Mouse (Mus musculus) forebrain, embryonic 11.5 days (tissue): ENCODE results near the gene Cacng8. TPM values are rescaled to one million over a fixed set of nuclear protein-coding genes. Genes with fewer than 3 reads are reported as not detected.

ENCODE experiments used
- ATAC-seq: fragments of 200-750 bp; cut with Nextera tagmentation; replicated peaks from 2 replicates; pipeline ENCODE4 v1.8.0; 2017; ENCODE audit warnings: moderate TSS enrichment; ENCODE audit not compliant: low FRiP score
- DNase-seq: peaks from one replicate; pipeline ENCODE4 v3.0.0-alpha.2; 2017; ENCODE audit warnings: low spot score
- H3K27ac ChIP-seq: fragments of 300-500 bp; sonication (generic); 2 replicates; pipeline ENCODE4 v1.5.1; 2014; ENCODE audit warnings: low read depth, low read length
- H3K27me3 ChIP-seq: fragments of 300-500 bp; sonication (generic); 2 replicates; pipeline ENCODE4 v1.6.1; 2014; ENCODE audit warnings: mild to moderate bottlenecking, low read length, mixed read lengths; ENCODE audit not compliant: control insufficient read depth, insufficient read depth
- H3K36me3 ChIP-seq: fragments of 300-500 bp; sonication (generic); 2 replicates; pipeline ENCODE4 v1.6.1; 2014; ENCODE audit warnings: mild to moderate bottlenecking, low read length, moderate library complexity, mixed read lengths; ENCODE audit not compliant: control insufficient read depth, insufficient read depth
- H3K4me1 ChIP-seq: fragments of 300-500 bp; sonication (generic); replicated peaks from 2 replicates; pipeline ENCODE4 v1.6.1; 2014; ENCODE audit warnings: low read length, mixed read lengths; ENCODE audit not compliant: control insufficient read depth, insufficient read depth
- H3K4me2 ChIP-seq: fragments of 300-500 bp; sonication (generic); 2 replicates; pipeline ENCODE4 v1.6.1; 2014; ENCODE audit warnings: low read depth, mild to moderate bottlenecking, low read length, moderate library complexity, mixed read lengths; ENCODE audit not compliant: severe bottlenecking
- H3K4me3 ChIP-seq: fragments of 300-500 bp; sonication (generic); 2 replicates; pipeline ENCODE4 v1.5.1; 2014; ENCODE audit warnings: low read depth, low read length
- H3K9ac ChIP-seq: fragments of 300-500 bp; sonication (generic); 2 replicates; pipeline ENCODE4 v1.6.1; 2014; ENCODE audit warnings: low read length
- H3K9me3 ChIP-seq: fragments of 300-500 bp; sonication (generic); 2 replicates; pipeline ENCODE4 v1.6.1; 2016; ENCODE audit warnings: low read length, mixed read lengths; ENCODE audit not compliant: control insufficient read depth
- WGBS: fragments of 180-500 bp; shearing (Covaris S2); extraction: QIAGEN DNeasy Blood & Tissue Kit; methylation state at CpG from one replicate; pipeline ENCODE4 v1.1.7; 2014; 5-methylcytosine and 5-hydroxymethylcytosine counted together
- microRNA-seq: library from miRNA; unstranded; fragments of <30 nt; microRNA quantifications from one replicate; pipeline ENCODE4, GENCODE M21; 2016; ENCODE audit not compliant: insufficient number of aligned reads
- polyA plus RNA-seq: library from polyadenylated mRNA; unstranded; fragments of >200 nt; fragmentation: Nextera tagmentation; extraction: Ambion mirVana; gene quantifications from 2 replicates; pipeline ENCODE4 v1.2.1, GENCODE M21; 2014

Gene Cacng8
- polyA plus RNA-seq, 1 experiment from 2014 or later: 7.9 TPM

GRCm38 (mm10) chr7:3460261-3460660, 69.8 kb downstream of the Cacng8 start:
- Histone ChIP-seq H3K4me1 (no peaks in the 10 kb centered on the region), H3K36me3 (no peaks in the 10 kb centered on the region), H3K27ac (no peak overlapping the region), H3K9me3 (no peaks in the 10 kb centered on the region), H3K27me3 (no peaks in the 10 kb centered on the region), H3K9ac (no peak overlapping the region), H3K4me3 (no peak overlapping the region), H3K4me2 (no peak overlapping the region)
- DNase-seq (no peak), ATAC-seq (no peak)
- 87% methylated on average over 8 of the region's 8 CpGs for WGBS

- Histone ChIP-seq H3K9me3 (no peaks in the 10 kb centered on the region), H3K4me2 (no peak overlapping the region), H3K27ac (no peak overlapping the region), H3K4me1 (no peaks in the 10 kb centered on the region), H3K27me3 (no peaks in the 10 kb centered on the region), H3K4me3 (no peak overlapping the region), H3K36me3 (no peaks in the 10 kb centered on the region), H3K9ac (no peak overlapping the region)
- DNase-seq: no peak
- 83% methylated on average over 4 of the region's 4 CpGs for WGBS
- no peak for ATAC-seq
These were observed 72.8 kb downstream of the Cacng8 start for GRCm38 (mm10) chr7:3463306-3463705.

Small RNAs within 50 kb of the gene (microRNA-seq; reads per million reads assigned to microRNA genes)
- gene Gm23450: 46.3 reads per million, percentile 26 among the genes with 10 or more reads in this experiment

Other genes starting within 250 kb of the Cacng8 start
- gene AU018091, start 221.5 kb upstream of the Cacng8 start, polyA plus RNA-seq: 0.05 and 0.37 TPM in 2 replicates
- gene Nlrp12, start 140.9 kb upstream of the Cacng8 start, polyA plus RNA-seq: not detected in 2 replicates
- 29.1 and 36.2 TPM in 2 replicates for gene Myadm, start 101.6 kb upstream of the Cacng8 start, polyA plus RNA-seq
- gene Prkcg, start 101.5 kb upstream of the Cacng8 start, polyA plus RNA-seq: 0.99 and 1.0 TPM in 2 replicates
- gene Cacng7, start 57.7 kb upstream of the Cacng8 start, polyA plus RNA-seq: 4.9 and 5.6 TPM in 2 replicates
- gene Cacng6, start 33.5 kb downstream of the Cacng8 start, polyA plus RNA-seq: 0.40 and 0.44 TPM in 2 replicates
- not detected in 2 replicates for gene Tarm1, start 111.9 kb downstream of the Cacng8 start, polyA plus RNA-seq
- gene Oscar, start 225.5 kb downstream of the Cacng8 start, polyA plus RNA-seq: 0.15 and 0.36 TPM in 2 replicates
- 338 and 353 TPM in 2 replicates for gene Ndufa3, start 226.7 kb downstream of the Cacng8 start, polyA plus RNA-seq
- gene Tfpt, start 239.2 kb downstream of the Cacng8 start, polyA plus RNA-seq: 30.0 and 31.9 TPM in 2 replicates
- 157 and 164 TPM in 2 replicates for gene Prpf31, start 239.3 kb downstream of the Cacng8 start, polyA plus RNA-seq